Mouse (Mus musculus): ENCODE results near the gene Ccdc62. TPM values are rescaled to one million over a fixed set of nuclear protein-coding genes. Genes with fewer than 3 reads are reported as not detected.
A peak's percentile ranks its signal among the peaks of the same experiment; 100 is the strongest.

Ccdc62 gene
- total and polyA plus RNA-seq, 3 experiments = 7.5 to 13.4 TPM; not detected in 1

DNA sequence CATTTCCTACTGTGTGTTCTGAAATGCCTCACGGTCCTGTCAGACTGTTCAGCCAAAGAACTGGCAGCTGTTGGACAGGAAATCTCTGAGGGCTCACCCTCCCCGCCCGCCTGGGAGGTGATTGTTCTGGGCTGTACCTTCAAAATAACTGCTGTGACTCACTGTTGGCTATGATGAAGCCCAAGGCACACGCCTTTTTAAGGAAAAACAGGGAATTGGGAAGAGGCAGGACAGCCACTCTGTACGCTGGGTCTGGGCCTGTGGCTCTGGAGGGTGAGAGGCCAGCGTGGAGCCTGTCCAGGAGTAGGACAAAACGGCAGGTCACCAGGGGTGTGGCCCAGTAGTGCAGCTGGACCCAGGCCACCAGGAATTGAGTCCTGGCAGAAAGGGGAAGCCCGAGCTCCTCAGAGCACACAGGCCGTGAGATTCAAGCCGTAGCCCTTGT lies 61.7 kb downstream of the Ccdc62 start:
- Histone ChIP-seq H3K4me1 (ENCODE audit: control insufficient read depth in 1 of 2, insufficient read depth in 2 of 2, low read length in 2 of 2) (no peaks in the 10 kb centered on the region), H3K79me2 (ENCODE audit: control insufficient read depth, insufficient read depth, low read length, poor library complexity) (no peaks in the 10 kb centered on the region; the same call in 1 of the 2 replicates), H3K27me3 (ENCODE audit: control insufficient read depth in 1 of 2, insufficient read depth in 2 of 2, low read length in 2 of 2) (no peaks in the 10 kb centered on the region), H3K9me3 (replicated peaks; ENCODE audit: insufficient read depth, low read length) (no peaks in the 10 kb centered on the region), H3K4me3 (ENCODE audit: control insufficient read depth in 1 of 2, insufficient read depth in 1 of 2, low read depth in 2 of 2, low read length in 2 of 2) (no peak overlapping the region), H3K36me3 (ENCODE audit: control insufficient read depth in 1 of 2, insufficient read depth in 2 of 2, low read length in 2 of 2) (no peaks in the 10 kb centered on the region), H3K9ac (ENCODE audit: control insufficient read depth, low read depth, low read length, poor library complexity, severe bottlenecking) (no peak overlapping the region), H3K27ac (ENCODE audit: control insufficient read depth, low read depth, low read length) (no peak overlapping the region)
- TF ChIP-seq EP300 (IDR thresholded peaks at IDR 0.05; ENCODE audit: low read depth in 1 of 2, low read length in 2 of 2) (no peak), MYB (IDR thresholded peaks at IDR 0.05; ENCODE audit: low read depth, low read length) (no peak), POLR2A (IDR thresholded peaks at IDR 0.05; ENCODE audit: control insufficient read depth in 1 of 2, insufficient read depth in 1 of 2, low read depth in 1 of 2, low read length in 2 of 2, poor library complexity in 1 of 2) (no peak), CHD2 (IDR thresholded peaks at IDR 0.05; ENCODE audit: low read length) (no peak), HCFC1 (IDR thresholded peaks at IDR 0.05; ENCODE audit: low read depth, low read length) (no peak), POLR2AphosphoS5 (IDR thresholded peaks at IDR 0.05; ENCODE audit: borderline replicate concordance, low read depth, low read length) (no peak), ELF1 (IDR thresholded peaks at IDR 0.05; ENCODE audit: low read depth, low read length) (no peak), ZKSCAN1 (IDR thresholded peaks at IDR 0.05; ENCODE audit: low read depth, low read length) (no peak), USF1 (IDR thresholded peaks at IDR 0.05; ENCODE audit: low read depth, low read length) (no peak), E2F4 (IDR thresholded peaks at IDR 0.05; ENCODE audit: borderline replicate concordance, low read depth, low read length) (no peak), POLR2AphosphoS2 (IDR thresholded peaks at IDR 0.05; ENCODE audit: low read length) (no peak), BHLHE40 (IDR thresholded peaks at IDR 0.05; ENCODE audit: borderline replicate concordance, low read depth, low read length) (no peak), NELFE (IDR thresholded peaks at IDR 0.05; ENCODE audit: low read depth, low read length) (no peak), MAZ (IDR thresholded peaks at IDR 0.05; ENCODE audit: low read depth, low read length) (no peak), RCOR1 (IDR thresholded peaks at IDR 0.05; ENCODE audit: low read depth, low read length) (no peak), GABPA (IDR thresholded peaks at IDR 0.05; ENCODE audit: low read depth, low read length) (no peak), ETS1 (IDR thresholded peaks at IDR 0.05; ENCODE audit: low read depth, low read length) (no peak), MEF2A (IDR thresholded peaks at IDR 0.05; ENCODE audit: extremely low read depth, insufficient replicate concordance, low read depth, low read length, poor library complexity, severe bottlenecking) (no peak), MXI1 (IDR thresholded peaks at IDR 0.05; ENCODE audit: low read depth, low read length) (no peak)
- no peak for DNase-seq (ENCODE audit: low read depth, low spot score)

DNA sequence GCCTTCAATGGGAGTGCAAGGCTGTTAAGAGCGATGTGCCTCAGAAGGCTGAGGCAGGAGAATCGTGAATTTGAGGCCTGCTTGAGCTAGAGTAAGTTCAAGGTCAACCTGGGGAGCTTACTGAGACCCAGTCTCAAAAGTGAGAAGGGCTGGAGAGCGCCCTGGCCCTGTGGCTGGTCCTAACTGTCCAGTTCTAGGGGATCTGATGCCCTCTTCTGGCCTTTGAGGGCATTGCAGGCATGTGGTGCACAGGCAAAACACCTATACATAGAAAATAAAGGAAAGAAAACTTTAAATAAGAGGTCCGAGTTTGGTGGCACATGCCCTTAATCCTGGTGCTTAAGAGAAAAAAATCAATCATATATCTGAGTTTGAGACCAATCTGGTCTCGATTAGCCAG lies 62.3 kb downstream of the Ccdc62 start:
- DNase-seq (ENCODE audit: low read depth, low spot score) = peak; percentile 65
- Histone ChIP-seq H3K27ac (ENCODE audit: control insufficient read depth, low read depth, low read length) (no peak overlapping the region), H3K27me3 (ENCODE audit: control insufficient read depth in 1 of 2, insufficient read depth in 2 of 2, low read length in 2 of 2) (no peaks in the 10 kb centered on the region), H3K4me3 (ENCODE audit: control insufficient read depth in 1 of 2, insufficient read depth in 1 of 2, low read depth in 2 of 2, low read length in 2 of 2) (no peak overlapping the region), H3K9ac (ENCODE audit: control insufficient read depth, low read depth, low read length, poor library complexity, severe bottlenecking) (no peak overlapping the region), H3K9me3 (replicated peaks; ENCODE audit: insufficient read depth, low read length) (no peaks in the 10 kb centered on the region), H3K4me1 (ENCODE audit: control insufficient read depth in 1 of 2, insufficient read depth in 2 of 2, low read length in 2 of 2) (no peaks in the 10 kb centered on the region), H3K36me3 (ENCODE audit: control insufficient read depth in 1 of 2, insufficient read depth in 2 of 2, low read length in 2 of 2) (no peaks in the 10 kb centered on the region), H3K79me2 (ENCODE audit: control insufficient read depth, insufficient read depth, low read length, poor library complexity) (no peaks in the 10 kb centered on the region)
- peak; percentile 75 for TF ChIP-seq SMC3 (IDR thresholded peaks at IDR 0.05; ENCODE audit: low read depth, low read length)
- TF ChIP-seq ZC3H11A (IDR thresholded peaks at IDR 0.05; ENCODE audit: low read depth, low read length) = peak; percentile 61
- TF ChIP-seq TBP (IDR thresholded peaks at IDR 0.05; ENCODE audit: low read depth, low read length) = no peak
- peak; percentile 65 for TF ChIP-seq RAD21 (IDR thresholded peaks at IDR 0.05; ENCODE audit: low read depth, low read length)
- TF ChIP-seq CTCF (IDR thresholded peaks at IDR 0.05 in 2 of 3, conservative IDR thresholded peaks at IDR 0.05 in 1 of 3; ENCODE audit: control insufficient read depth in 1 of 3, insufficient read depth in 1 of 3, low read depth in 2 of 3, low read length in 3 of 3, poor library complexity in 1 of 3, severe bottlenecking in 1 of 3) = peak; percentile 79 to 90 (median 81)
- no peak for TF ChIP-seq MEF2A (IDR thresholded peaks at IDR 0.05; ENCODE audit: extremely low read depth, insufficient replicate concordance, low read depth, low read length, poor library complexity, severe bottlenecking)

All from MEL (cell line).